Mouse (Mus musculus): Measurements from ENCODE around the gene Ar. TPM values are rescaled to one million over a fixed set of nuclear protein-coding genes. Genes with fewer than 3 reads are reported as not detected.

The Ar gene
- 2.1 and 2.2 TPM in 2 replicates for polyA plus RNA-seq (2012; rRNA removed)

DNA sequence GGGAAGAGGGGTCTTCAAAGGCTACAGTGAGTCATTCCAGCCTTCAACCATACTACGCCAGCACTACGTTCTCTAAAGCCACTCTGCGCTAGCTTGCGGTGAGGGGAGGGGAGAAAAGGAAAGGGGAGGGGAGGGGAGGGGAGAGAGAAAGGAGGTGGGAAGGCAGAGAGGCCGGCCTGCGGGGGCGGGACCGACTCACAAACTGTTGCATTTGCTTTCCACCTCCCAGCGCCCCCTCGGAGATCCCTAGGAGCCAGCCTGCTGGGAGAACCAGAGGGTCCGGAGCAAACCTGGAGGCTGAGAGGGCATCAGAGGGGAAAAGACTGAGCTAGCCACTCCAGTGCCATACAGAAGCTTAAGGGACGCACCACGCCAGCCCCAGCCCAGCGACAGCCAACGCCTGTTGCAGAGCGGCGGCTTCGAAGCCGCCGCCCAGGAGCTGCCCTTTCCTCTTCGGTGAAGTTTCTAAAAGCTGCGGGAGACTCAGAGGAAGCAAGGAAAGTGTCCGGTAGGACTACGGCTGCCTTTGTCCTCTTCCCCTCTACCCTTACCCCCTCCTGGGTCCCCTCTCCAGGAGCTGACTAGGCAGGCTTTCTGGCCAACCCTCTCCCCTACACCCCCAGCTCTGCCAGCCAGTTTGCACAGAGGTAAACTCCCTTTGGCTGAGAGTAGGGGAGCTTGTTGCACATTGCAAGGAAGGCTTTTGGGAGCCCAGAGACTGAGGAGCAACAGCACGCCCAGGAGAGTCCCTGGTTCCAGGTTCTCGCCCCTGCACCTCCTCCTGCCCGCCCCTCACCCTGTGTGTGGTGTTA lies at the start of gene Ar:
Ar (plus strand) TSS at position 239 of the 812 bp plus-strand sequence.
- no peak for TF ChIP-seq POLR2A (IDR thresholded peaks at IDR 0.05; ENCODE audit: borderline replicate concordance, insufficient read depth, low read length)
- TF ChIP-seq CTCF (IDR thresholded peaks at IDR 0.05; ENCODE audit: borderline replicate concordance, insufficient read depth, low read depth, low read length), result no peak
- H3K4me1 ChIP-seq (ENCODE audit: control insufficient read depth, insufficient read depth, low read length), result no peaks in the 10 kb centered on the region
- no peaks in the 10 kb centered on the region; the same call in 1 of the 2 replicates for H3K27me3 ChIP-seq (ENCODE audit: control insufficient read depth, insufficient read depth, low read length)
- no peak for DNase-seq
- no peak within 1 kb of the TSS for H3K27ac ChIP-seq (ENCODE audit: insufficient read depth, low read length)
- 11% methylated on average over 27 of the region's 27 CpGs for WGBS
- peak within 1 kb of the TSS; percentile 34 for H3K4me3 ChIP-seq (replicated peaks; ENCODE audit: insufficient read depth, low read depth, low read length)

DNA sequence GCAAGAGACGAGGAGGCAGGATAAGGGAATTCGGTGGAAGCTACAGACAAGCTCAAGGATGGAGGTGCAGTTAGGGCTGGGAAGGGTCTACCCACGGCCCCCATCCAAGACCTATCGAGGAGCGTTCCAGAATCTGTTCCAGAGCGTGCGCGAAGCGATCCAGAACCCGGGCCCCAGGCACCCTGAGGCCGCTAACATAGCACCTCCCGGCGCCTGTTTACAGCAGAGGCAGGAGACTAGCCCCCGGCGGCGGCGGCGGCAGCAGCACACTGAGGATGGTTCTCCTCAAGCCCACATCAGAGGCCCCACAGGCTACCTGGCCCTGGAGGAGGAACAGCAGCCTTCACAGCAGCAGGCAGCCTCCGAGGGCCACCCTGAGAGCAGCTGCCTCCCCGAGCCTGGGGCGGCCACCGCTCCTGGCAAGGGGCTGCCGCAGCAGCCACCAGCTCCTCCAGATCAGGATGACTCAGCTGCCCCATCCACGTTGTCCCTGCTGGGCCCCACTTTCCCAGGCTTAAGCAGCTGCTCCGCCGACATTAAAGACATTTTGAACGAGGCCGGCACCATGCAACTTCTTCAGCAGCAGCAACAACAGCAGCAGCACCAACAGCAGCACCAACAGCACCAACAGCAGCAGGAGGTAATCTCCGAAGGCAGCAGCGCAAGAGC lies 1.3 kb downstream of the Ar start:
- WGBS, result 11% methylated on average over 30 of the region's 30 CpGs
- no peak overlapping the region for H3K27ac ChIP-seq (ENCODE audit: insufficient read depth, low read length)
- TF ChIP-seq CTCF (IDR thresholded peaks at IDR 0.05; ENCODE audit: borderline replicate concordance, insufficient read depth, low read depth, low read length), result no peak
- no peak for TF ChIP-seq POLR2A (IDR thresholded peaks at IDR 0.05; ENCODE audit: borderline replicate concordance, insufficient read depth, low read length)

DNA sequence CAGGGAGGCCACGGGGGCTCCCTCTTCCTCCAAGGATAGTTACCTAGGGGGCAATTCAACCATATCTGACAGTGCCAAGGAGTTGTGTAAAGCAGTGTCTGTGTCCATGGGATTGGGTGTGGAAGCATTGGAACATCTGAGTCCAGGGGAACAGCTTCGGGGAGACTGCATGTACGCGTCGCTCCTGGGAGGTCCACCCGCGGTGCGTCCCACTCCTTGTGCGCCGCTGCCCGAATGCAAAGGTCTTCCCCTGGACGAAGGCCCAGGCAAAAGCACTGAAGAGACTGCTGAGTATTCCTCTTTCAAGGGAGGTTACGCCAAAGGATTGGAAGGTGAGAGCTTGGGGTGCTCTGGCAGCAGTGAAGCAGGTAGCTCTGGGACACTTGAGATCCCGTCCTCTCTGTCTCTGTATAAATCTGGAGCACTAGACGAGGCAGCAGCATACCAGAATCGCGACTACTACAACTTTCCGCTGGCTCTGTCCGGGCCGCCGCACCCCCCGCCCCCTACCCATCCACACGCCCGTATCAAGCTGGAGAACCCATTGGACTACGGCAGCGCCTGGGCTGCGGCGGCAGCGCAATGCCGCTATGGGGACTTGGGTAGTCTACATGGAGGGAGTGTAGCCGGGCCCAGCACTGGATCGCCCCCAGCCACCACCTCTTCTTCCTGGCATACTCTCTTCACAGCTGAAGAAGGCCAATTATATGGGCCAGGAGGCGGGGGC lies 2.0 kb downstream of the Ar start:
- no peaks in the 10 kb centered on the region; the same call in 1 of the 2 replicates for H3K27me3 ChIP-seq (ENCODE audit: control insufficient read depth, insufficient read depth, low read length)
- whole genome bisulfite sequencing, result 3% methylated on average over 33 of the region's 33 CpGs
- peak; percentile 0 to 8 for DNase-seq

More for the DNA sequence above, 1.3 kb downstream of the Ar start:
- peak; percentile 1 to 10 for DNase-seq
- Histone ChIP-seq H3K4me3 (replicated peaks; ENCODE audit: insufficient read depth, low read depth, low read length) (peak overlapping the region; percentile 34), H3K4me1 (ENCODE audit: control insufficient read depth, insufficient read depth, low read length) (no peaks in the 10 kb centered on the region), H3K27me3 (ENCODE audit: control insufficient read depth, insufficient read depth, low read length) (no peaks in the 10 kb centered on the region; the same call in 1 of the 2 replicates)

DNA sequence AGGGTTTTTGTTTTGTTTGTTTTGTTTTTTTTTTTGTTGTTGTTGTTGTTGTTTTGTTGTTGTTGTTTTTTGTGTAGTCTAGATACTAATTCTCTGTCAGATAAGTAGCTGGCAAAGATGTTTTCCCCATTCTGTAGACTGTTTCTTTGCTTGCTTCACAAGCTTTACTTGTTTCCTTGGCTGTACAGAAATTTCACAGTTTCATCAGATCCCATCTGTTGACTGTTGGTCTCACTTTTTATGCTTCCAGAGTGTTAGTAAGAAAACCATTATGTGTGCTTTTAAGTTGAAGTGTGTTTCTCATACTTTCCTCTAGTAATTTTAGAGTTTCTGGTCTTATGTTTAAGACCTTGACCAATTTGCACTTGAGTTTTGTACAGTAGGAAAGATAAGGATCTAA lies 41.2 kb downstream of the Ar start:
- Histone ChIP-seq H3K27ac (ENCODE audit: insufficient read depth, low read length) (no peak overlapping the region), H3K27me3 (ENCODE audit: control insufficient read depth, insufficient read depth, low read length) (no peaks in the 10 kb centered on the region), H3K4me1 (ENCODE audit: control insufficient read depth, insufficient read depth, low read length) (no peaks in the 10 kb centered on the region), H3K4me3 (replicated peaks; ENCODE audit: insufficient read depth, low read depth, low read length) (no peak overlapping the region)
- TF ChIP-seq POLR2A (IDR thresholded peaks at IDR 0.05; ENCODE audit: borderline replicate concordance, insufficient read depth, low read length) (no peak), CTCF (IDR thresholded peaks at IDR 0.05; ENCODE audit: borderline replicate concordance, insufficient read depth, low read depth, low read length) (no peak)
- no peak for DNase-seq

More for the DNA sequence above, 2.0 kb downstream of the Ar start:
- no peak for TF ChIP-seq POLR2A (IDR thresholded peaks at IDR 0.05; ENCODE audit: borderline replicate concordance, insufficient read depth, low read length)
- TF ChIP-seq CTCF (IDR thresholded peaks at IDR 0.05; ENCODE audit: borderline replicate concordance, insufficient read depth, low read depth, low read length), result no peak
- Histone ChIP-seq H3K4me3 (replicated peaks; ENCODE audit: insufficient read depth, low read depth, low read length) (peak overlapping the region; percentile 22), H3K27ac (ENCODE audit: insufficient read depth, low read length) (no peak overlapping the region), H3K4me1 (ENCODE audit: control insufficient read depth, insufficient read depth, low read length) (no peaks in the 10 kb centered on the region)

DNA sequence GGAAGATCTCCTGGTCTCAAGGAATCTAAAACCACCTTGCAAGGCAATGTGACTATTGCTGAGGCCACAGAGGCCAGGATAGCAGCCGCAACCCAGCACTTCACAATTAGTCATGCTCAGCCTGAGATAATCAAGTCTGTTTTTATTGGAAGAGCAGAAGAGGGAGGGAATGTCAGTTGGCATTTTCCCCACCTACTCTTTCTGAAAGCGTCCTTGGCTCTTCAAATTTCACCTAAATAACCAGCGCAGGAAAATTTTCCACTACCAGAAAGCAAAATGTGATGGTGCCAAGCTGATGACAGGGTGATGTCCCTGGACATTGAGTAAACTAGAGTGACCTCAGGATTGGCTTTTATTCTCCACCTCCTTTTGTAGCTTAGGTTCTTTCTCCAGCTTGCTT lies 57.2 kb downstream of the Ar start:
- no peak overlapping the region for H3K4me3 ChIP-seq (replicated peaks; ENCODE audit: insufficient read depth, low read depth, low read length)
- H3K27ac ChIP-seq (ENCODE audit: insufficient read depth, low read length), result no peak overlapping the region
- TF ChIP-seq CTCF (IDR thresholded peaks at IDR 0.05; ENCODE audit: borderline replicate concordance, insufficient read depth, low read depth, low read length), result no peak
- no peak for TF ChIP-seq POLR2A (IDR thresholded peaks at IDR 0.05; ENCODE audit: borderline replicate concordance, insufficient read depth, low read length)
- 18% methylated on average over 3 of the region's 3 CpGs for WGBS
- DNase-seq, result no peak
- no peaks in the 10 kb centered on the region for H3K27me3 ChIP-seq (ENCODE audit: control insufficient read depth, insufficient read depth, low read length)
- no peaks in the 10 kb centered on the region for H3K4me1 ChIP-seq (ENCODE audit: control insufficient read depth, insufficient read depth, low read length)

DNA sequence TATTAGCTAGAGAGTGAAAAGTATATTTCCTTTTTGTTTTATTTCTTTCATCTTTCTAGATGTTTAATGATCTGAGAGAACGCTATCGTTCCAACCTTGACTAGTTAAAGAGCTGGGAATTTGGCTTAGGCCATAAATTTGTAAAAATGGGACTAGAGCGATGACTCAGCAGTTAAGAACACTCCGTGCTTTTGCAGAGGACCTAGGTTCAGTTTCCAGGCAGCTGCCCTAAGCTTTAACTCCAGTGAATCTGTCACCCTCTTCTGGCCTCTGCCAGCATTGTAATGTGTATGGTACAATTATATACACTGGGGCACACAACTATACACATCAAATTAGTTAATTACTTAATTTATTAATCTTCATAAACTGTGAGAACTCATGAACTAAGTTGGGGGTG lies 58.6 kb downstream of the Ar start:
- H3K27ac ChIP-seq (ENCODE audit: insufficient read depth, low read length), result no peak overlapping the region
- 79% methylated on average over 4 of the region's 4 CpGs for WGBS
- TF ChIP-seq CTCF (IDR thresholded peaks at IDR 0.05; ENCODE audit: borderline replicate concordance, insufficient read depth, low read depth, low read length) (no peak), POLR2A (IDR thresholded peaks at IDR 0.05; ENCODE audit: borderline replicate concordance, insufficient read depth, low read length) (no peak)
- H3K4me3 ChIP-seq (replicated peaks; ENCODE audit: insufficient read depth, low read depth, low read length), result no peak overlapping the region
- H3K4me1 ChIP-seq (ENCODE audit: control insufficient read depth, insufficient read depth, low read length), result no peaks in the 10 kb centered on the region
- DNase-seq, result no peak
- H3K27me3 ChIP-seq (ENCODE audit: control insufficient read depth, insufficient read depth, low read length), result no peaks in the 10 kb centered on the region

DNA sequence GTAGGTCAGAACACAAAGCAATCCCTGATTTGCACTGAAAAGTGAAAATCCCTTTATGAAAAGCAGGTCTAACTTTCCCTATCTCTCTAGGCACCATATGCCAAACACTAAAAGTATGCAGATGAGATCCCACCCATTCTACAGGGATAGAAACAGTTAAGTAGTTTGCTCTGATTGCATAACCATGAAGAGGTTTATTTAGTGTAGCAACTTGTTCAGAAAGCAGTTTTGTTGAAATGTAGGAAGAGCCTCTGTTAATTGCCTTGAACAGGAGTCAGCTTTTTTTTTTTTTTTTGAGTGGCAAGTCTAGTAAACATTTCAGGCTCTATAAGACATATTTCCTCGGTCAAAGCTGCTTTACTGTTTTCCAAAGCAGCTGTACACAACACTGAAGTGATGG lies 67.5 kb downstream of the Ar start:
- TF ChIP-seq CTCF (IDR thresholded peaks at IDR 0.05; ENCODE audit: borderline replicate concordance, insufficient read depth, low read depth, low read length) (no peak), POLR2A (IDR thresholded peaks at IDR 0.05; ENCODE audit: borderline replicate concordance, insufficient read depth, low read length) (no peak)

More for the DNA sequence above, 67.5 kb downstream of the Ar start:
- DNase-seq, result no peak
- no peak overlapping the region for H3K27ac ChIP-seq (ENCODE audit: insufficient read depth, low read length)
- H3K4me3 ChIP-seq (replicated peaks; ENCODE audit: insufficient read depth, low read depth, low read length), result no peak overlapping the region
- H3K27me3 ChIP-seq (ENCODE audit: control insufficient read depth, insufficient read depth, low read length), result no peaks in the 10 kb centered on the region
- WGBS, result 53% methylated on average over 1 of the region's 1 CpGs
- H3K4me1 ChIP-seq (ENCODE audit: control insufficient read depth, insufficient read depth, low read length), result no peaks in the 10 kb centered on the region
